Mouse (Mus musculus): ENCODE results near the gene Mfap2.

- no peak for TF ChIP-seq POLR2A (IDR thresholded peaks at IDR 0.05; ENCODE audit: control insufficient read depth, low read depth, low read length)
- TF ChIP-seq CTCF (IDR thresholded peaks at IDR 0.05; ENCODE audit: control insufficient read depth, insufficient read depth, insufficient replicate concordance, low read depth, low read length): no peak
Observed at GRCm38 (mm10) chr4:141053138-141053537, 42.9 kb downstream of the Mfap2 start.
